Comparison of ENCODE assay signal across 24 mouse cellular contexts in the genomic region with DNA sequence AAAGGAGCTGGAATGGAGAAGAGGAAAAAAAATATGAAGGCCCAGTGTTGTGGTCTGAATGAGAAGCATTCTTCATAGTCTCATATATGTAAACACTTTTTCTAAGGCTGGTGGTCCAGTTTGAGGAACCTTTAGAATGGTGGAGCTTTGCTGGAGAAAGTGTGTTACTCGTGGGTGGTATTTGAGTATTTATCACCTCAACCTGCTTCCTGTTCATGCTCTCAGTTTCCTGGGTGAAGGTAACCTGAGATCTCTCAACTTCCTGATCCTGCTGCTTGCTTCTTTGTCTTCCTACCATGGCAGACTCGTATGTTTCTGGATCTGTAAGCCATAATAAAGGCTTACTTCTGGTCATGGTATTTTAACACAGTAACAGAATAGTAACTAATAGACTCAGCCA.
"Had no signal": no experiment of that assay in that cellular context is flagged by ENCODE, and none has a peak within 500 bp of the region (broad histone marks: within the 10 kb centered on the region; RNA-seq: fewer than 3 reads in every experiment).

No protein-coding gene starts in this region.

- H3K9me3 ChIP-seq: heart, embryonic 13.5 days; heart, embryonic 15.5 days; hindbrain, embryonic 13.5 days; hindbrain, embryonic 15.5 days; intestine, embryonic 15.5 days; limb, embryonic 10.5 days; limb, embryonic 12.5 days; liver, embryonic 13.5 days had no signal

- H3K27me3 ChIP-seq: heart, embryonic 13.5 days; heart, embryonic 15.5 days; hindbrain, embryonic 13.5 days; hindbrain, embryonic 15.5 days; intestine, embryonic 15.5 days; limb, embryonic 12.5 days; liver, embryonic 13.5 days had no signal

- H3K9ac ChIP-seq: heart, embryonic 13.5 days; heart, embryonic 15.5 days; hindbrain, embryonic 13.5 days; hindbrain, embryonic 15.5 days; intestine, embryonic 15.5 days; limb, embryonic 12.5 days; liver, embryonic 13.5 days had no signal

- H3K4me1 ChIP-seq: heart, embryonic 13.5 days; heart, embryonic 15.5 days; hindbrain, embryonic 13.5 days; hindbrain, embryonic 15.5 days; intestine, embryonic 15.5 days; limb, embryonic 10.5 days; limb, embryonic 12.5 days; liver, embryonic 13.5 days had no signal

- ATAC-seq: hindbrain, postnatal 0 days; intestine, embryonic 15.5 days; intestine, postnatal 0 days had no signal

- H3K4me3 ChIP-seq: heart, adult 2 months; heart, embryonic 13.5 days; heart, embryonic 15.5 days; hindbrain, embryonic 13.5 days; hindbrain, embryonic 15.5 days; intestine, embryonic 15.5 days; left cerebral cortex, adult 2 months; limb, embryonic 10.5 days; limb, embryonic 12.5 days; liver, embryonic 13.5 days had no signal

- H3K27ac ChIP-seq: heart, adult 2 months; heart, embryonic 13.5 days; heart, embryonic 15.5 days; hindbrain, embryonic 13.5 days; hindbrain, embryonic 15.5 days; hindbrain, postnatal 0 days; intestine, embryonic 15.5 days; kidney, postnatal 0 days; left cerebral cortex, adult 2 months; limb, embryonic 10.5 days; limb, embryonic 12.5 days; liver, embryonic 13.5 days had no signal

- H3K36me3 ChIP-seq: heart, embryonic 13.5 days; heart, embryonic 15.5 days; hindbrain, embryonic 13.5 days; hindbrain, embryonic 15.5 days; intestine, embryonic 15.5 days; limb, embryonic 10.5 days; limb, embryonic 12.5 days; liver, embryonic 13.5 days had no signal

- DNase-seq: gastrocnemius, postnatal 14 days; gastrocnemius, postnatal 36 days; heart, adult 11 months; heart, adult 2 months; heart, postnatal 14 days; heart, postnatal 36 days; kidney, adult 18-20 months; kidney, adult 8-10 months; kidney, postnatal 14 days; kidney, postnatal 36 days; layer of hippocampus, adult 9-11 months; liver; liver, embryonic 13.5 days had no signal
